Mouse (Mus musculus) macrophage (primary cell): Measurements from ENCODE around the gene Nek9. TPM values are rescaled to one million over a fixed set of nuclear protein-coding genes. Genes with fewer than 3 reads are reported as not detected.
A peak's percentile ranks its signal among the peaks of the same experiment; 100 is the strongest.
"Not testable (repeated sequence)": the region's sequence is repeated elsewhere in the genome, so short reads cannot be mapped to it uniquely, and the experiment has no call there.

Experiments used
- H3K27ac ChIP-seq: fragments of 350-480 bp; formaldehyde crosslinking; 2 replicates; pipeline ENCODE4 v1.9.0; 2021
- H3K36me3 ChIP-seq: fragments of 350-480 bp; formaldehyde crosslinking; 2 replicates; pipeline ENCODE4 v1.9.0; 2021; ENCODE audit errors: inconsistent target
- H3K4me3 ChIP-seq: fragments of 350-480 bp; formaldehyde crosslinking; 2 replicates; pipeline ENCODE4 v1.9.0; 2021; ENCODE audit errors: inconsistent target
- H3K79me2 ChIP-seq: fragments of 350-480 bp; formaldehyde crosslinking; 2 replicates; pipeline ENCODE4 v1.9.0; 2021; ENCODE audit errors: inconsistent target
- WGBS: methylation state at CpG from one replicate; pipeline ENCODE4 v1.1.7; 2026; ENCODE audit warnings: inconsistent platforms; ENCODE audit not compliant: missing documents; 5-methylcytosine and 5-hydroxymethylcytosine counted together
- polyA plus RNA-seq: library from polyadenylated mRNA; stranded (reverse); fragments of 250-400 nt; gene quantifications from 3 replicates; pipeline ENCODE4 v1.2.4, GENCODE M21; 2018; ENCODE audit warnings: inconsistent platforms

Nek9 gene
- polyA plus RNA-seq, 1 experiment from 2014 or later = 40.7 TPM

DNA sequence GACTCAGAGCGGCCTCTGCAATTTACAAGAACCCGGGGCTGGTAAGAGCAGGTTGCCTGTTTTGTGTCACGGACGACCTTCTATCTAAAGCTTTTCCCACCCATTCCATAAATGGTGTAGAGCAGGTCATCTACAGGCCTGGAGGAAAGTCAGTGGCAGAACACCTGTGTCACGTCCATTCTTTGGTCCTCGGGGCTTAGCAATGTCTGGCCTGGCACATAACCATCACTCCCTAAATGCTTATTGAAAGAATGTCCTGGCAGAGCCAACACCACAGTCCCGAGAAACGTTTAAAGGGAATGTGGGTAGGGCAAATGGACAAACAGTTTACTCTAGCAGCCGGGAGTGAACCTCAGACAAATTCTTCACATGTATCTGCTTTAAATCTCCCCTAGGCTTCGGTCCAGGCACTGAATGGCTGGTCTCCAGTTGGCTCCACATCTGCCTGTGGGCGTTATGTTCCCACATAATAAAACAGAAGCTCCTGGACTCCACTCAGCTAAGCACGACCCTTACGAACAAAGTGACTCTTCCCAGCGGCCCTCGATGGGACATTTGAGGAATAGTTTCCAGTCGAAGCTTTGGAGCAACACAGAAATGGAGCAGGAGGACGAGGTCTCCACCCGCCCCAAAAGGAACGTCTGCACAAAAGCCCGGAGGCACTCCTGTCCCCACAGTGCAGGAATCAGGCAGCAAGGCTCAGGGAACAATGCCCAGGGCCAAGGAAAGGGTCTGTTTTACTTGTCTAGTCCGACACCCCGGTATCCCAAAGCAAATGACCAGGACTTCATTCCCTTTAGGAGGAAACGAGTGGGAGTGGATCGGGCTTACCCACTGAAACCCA lies 49.8 kb downstream of the Nek9 start:
- no peak overlapping the region for H3K27ac ChIP-seq

DNA sequence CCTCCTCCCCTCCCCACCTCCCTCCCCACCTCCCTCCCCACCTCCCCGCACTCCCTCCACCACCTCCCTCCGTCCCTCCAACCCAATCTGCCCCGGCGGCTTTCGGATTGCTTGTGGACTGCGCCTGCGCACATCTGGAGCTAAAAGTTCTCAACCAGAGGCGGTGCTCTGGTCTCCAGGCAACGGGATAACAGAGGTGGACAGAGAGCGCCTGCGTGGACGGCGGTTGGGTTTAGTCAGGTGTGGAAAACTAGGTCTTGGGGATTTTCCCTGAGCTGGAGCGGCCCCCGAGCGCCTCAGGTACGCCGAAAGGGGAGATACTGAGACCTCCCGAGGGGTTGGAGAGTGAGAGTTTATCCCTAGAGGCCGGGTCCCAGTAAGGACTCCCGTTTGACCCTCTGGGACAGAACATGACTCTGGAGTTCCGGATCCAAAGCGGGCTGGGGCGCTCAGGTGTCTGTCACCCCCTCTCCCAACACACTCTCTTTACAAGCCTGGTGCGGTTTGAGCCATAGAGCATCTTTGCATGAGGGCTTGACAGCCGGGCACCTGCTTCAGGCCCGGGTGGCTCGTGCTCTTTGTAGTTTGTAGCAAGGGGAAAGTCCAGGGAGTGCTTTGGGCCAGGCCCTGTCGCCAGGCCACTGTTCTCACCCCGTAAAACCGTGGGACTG lies 50.5 kb downstream of the Nek9 start, which contains the start of gene Zc2hc1c:
Gene Zc2hc1c (plus strand): TSS at position 106 of the 671 bp plus-strand sequence.
- H3K4me3 ChIP-seq = peak within 1 kb of the TSS; percentile 54
- H3K79me2 ChIP-seq = no peaks in the 10 kb centered on the region
- no peaks in the 10 kb centered on the region for H3K36me3 ChIP-seq
- WGBS = 20% methylated on average over 25 of the region's 31 CpGs
- H3K27ac ChIP-seq = no peak within 1 kb of the TSS

More for the DNA sequence above, 49.8 kb downstream of the Nek9 start:
- H3K36me3 ChIP-seq = no peaks in the 10 kb centered on the region
- 82% methylated on average over 23 of the region's 24 CpGs for WGBS
- no peak overlapping the region for H3K4me3 ChIP-seq
- H3K79me2 ChIP-seq = no peaks in the 10 kb centered on the region

DNA sequence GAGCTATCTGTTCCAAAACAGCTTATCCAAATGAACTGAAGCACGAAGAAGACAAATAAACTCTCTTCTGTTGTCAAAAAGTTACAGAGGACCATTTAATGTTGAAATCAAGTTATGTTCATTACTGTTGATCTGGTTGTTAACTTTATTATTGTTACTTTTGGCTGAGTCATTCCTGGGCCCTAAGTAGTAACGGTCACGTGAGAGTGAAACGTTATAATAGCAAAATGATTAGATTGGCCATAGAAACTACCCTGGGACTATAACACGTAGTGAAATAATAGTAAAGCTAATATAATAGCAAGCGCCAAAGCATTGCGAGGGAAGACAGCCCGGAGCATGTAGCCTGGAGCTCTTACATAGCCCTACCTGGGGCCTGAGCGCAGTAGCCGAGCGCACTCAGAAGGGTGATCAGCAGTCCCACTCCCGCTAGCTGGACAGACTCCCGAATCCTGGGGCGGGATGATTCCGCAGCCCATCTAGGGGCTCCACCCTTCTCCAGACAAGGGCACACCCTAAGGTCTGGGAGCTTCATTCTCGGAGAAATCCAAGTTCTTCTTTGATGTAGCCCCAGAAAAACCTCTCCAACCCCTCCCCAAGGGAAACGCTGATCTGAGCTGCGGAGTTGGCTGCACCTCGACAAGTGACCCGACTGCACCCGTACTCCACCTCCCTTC lies 51.2 kb downstream of the Nek9 start, which contains the start of gene Acyp1:
Gene Acyp1 (minus strand): TSS at position 630 of the 677 bp plus-strand sequence.
- Histone ChIP-seq H3K36me3 (no peaks in the 10 kb centered on the region), H3K4me3 (peak within 1 kb of the TSS; percentile 54), H3K79me2 (no peaks in the 10 kb centered on the region), H3K27ac (no peak within 1 kb of the TSS)
- WGBS = 11% methylated on average over 17 of the region's 21 CpGs

DNA sequence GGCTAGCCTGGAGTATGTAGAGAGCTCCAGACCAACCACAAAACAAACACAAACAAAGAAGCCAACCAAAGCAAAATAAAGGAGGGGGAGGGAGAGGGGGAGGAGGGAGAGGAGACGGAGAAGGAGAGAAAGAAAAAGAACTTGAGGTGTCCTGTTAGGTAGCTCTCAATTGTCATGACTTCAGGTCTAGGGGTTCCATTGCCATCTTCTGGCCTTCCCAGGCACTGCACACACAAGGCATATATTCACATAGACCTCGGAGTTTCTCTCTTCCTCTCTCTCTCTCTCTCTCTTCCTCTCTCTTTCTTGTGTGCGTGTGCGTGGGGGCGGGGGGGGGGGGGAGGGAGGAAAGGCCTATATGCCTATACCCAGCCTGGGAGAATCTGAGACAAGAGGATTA lies 52.2 kb downstream of the Nek9 start:
- no peak overlapping the region for H3K27ac ChIP-seq
- no peaks in the 10 kb centered on the region for H3K36me3 ChIP-seq
- H3K4me3 ChIP-seq = no peak overlapping the region
- no peaks in the 10 kb centered on the region for H3K79me2 ChIP-seq
- WGBS = 42% methylated on average over 5 of the region's 5 CpGs

DNA sequence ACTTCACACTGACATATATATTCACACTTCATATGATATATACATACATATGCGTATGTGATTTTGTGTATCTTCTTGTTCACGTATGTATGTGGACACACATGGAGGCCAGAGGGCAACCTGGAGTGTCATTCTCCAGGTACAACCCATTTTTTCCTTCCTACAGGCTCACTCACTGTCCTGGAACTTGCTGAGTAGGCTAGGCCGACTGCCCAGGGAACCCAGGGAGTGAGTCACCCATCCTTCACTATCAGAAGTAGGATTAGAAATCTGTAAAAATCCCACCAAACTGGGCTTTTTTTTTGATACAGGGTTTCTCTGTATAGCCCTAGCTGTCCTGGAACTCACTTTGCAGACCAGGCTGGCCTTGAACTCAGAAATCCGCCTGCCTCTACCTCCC lies 54.2 kb downstream of the Nek9 start:
- Histone ChIP-seq H3K79me2 (no peaks in the 10 kb centered on the region), H3K27ac (no peak overlapping the region), H3K36me3 (no peaks in the 10 kb centered on the region), H3K4me3 (no peak overlapping the region)
- 90% methylated on average over 3 of the region's 4 CpGs for WGBS

DNA sequence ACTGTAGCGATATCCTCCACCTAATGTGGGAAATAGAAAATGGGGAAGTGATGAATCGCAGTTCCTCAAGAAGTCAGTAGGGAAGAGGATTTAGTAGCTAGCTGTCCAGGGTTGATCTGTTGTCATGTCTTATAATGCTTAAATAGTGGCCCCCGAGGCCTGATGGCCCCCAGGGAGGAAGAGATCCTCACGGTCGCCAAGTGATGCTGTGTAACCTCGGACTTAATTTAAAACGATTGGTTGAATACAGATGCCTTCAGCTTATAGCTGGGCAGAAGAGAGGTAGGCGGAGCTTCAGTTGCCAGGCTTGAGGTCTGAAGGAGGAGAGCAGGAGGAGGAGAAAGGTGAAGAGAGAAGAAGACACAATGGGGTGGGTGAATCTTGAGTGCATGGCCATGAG lies 54.8 kb downstream of the Nek9 start:
- H3K79me2 ChIP-seq = no peaks in the 10 kb centered on the region
- WGBS = 24% methylated on average over 6 of the region's 8 CpGs
- H3K4me3 ChIP-seq = no peak overlapping the region
- no peak overlapping the region for H3K27ac ChIP-seq
- no peaks in the 10 kb centered on the region for H3K36me3 ChIP-seq

DNA sequence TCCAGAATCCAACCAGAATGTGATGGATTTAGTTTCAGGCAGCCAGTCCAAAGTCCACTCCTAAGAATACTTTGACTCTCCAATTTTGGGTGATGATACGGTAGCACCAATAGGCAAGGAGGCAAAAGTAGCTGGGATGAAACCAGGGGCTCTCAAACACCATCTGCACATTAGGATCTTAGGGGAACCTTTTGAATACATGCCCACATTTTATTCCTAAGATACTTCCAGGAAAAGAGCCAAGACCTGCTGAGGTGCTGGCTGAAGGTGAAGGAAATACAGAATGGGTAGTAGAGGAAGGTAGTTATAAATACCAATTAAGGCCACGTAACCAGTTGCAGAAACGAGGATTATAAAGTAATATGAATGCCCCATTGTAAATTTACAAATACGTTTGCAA lies 57.4 kb downstream of the Nek9 start:
- not testable (repeated sequence) for H3K27ac ChIP-seq, H3K79me2 ChIP-seq, H3K4me3 ChIP-seq, H3K36me3 ChIP-seq
- 100% methylated on average over 1 of the region's 4 CpGs for WGBS

DNA sequence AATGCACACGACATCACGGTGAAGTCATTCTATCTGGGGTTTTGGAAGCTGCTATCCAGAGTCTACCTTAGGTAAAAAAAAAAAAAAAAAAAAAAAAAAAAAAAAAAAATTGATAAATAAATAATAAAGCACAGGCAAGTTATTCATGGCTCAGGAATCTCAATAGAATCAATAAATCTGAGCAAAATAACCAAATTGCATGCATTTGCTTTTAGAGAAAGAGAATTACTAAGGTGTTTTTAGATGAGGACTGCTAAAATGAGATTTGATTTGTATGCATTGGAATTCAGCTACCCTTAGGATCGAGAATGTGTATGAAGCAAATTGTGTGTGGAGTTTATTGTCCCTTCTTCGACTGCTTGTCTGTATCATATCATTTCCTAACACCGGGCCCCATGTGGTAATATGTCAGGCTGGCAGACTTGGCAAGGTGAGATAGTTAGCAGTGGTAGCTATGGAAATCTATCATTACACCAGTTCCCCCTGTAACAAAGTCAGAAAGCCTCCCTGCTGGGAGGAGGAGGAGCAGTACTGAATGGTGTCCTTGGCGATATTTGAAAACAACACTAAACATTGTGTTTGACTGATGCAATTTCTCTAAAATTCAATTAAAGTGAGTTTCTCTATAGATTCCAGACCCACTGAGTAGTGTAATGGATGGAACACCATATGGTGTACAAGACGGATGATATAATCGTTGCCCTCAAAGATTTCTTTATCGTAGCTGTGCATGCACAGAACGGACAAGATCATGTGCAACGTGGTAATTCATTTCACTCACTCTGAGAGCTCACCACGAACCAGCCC lies 58.1 kb downstream of the Nek9 start:
- 82% methylated on average over 7 of the region's 12 CpGs for whole genome bisulfite sequencing
- H3K4me3 ChIP-seq = peak overlapping the region; percentile 96; the same call in 1 of the 2 replicates
- no peaks in the 10 kb centered on the region for H3K79me2 ChIP-seq
- H3K27ac ChIP-seq = no peak overlapping the region
- H3K36me3 ChIP-seq = no peaks in the 10 kb centered on the region

DNA sequence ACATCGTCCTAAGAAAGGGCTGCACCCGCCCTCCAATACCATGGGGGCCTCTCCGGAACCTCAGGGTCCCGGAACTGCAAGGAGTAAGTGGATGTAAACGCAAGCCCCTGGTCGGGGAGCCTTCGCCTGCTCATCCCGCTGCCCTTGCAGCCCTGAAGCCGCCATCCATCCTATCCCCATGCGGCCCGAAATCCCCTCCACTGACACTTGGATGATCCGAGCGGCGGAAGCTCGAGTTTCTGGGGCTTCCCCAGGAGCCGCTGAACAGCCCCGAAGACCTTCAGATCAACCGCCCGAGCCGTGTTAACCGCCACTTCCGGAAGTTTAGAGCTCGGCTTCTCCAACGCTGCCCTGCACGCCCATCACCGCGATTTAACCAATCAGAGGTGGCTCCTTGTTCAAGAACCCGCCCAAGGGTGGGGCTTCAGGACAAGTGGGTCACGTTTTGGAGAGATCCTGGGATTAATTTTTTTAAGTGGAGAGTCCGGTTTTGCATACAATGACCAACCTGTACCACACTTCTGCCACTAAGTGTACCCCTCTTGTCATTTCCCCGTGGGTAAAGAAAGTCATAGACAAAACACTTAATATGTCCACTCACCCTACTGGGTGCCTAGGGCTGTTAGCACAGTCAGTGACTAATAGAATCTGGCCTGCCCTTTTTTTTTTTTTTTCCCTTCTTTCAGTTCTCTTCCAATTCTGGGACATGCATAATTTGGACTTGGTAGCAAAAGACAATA lies 58.9 kb downstream of the Nek9 start:
- no peaks in the 10 kb centered on the region for H3K36me3 ChIP-seq
- H3K4me3 ChIP-seq = peak overlapping the region; percentile 96
- WGBS = under 1% methylated on average over 31 of the region's 31 CpGs
- no peaks in the 10 kb centered on the region for H3K79me2 ChIP-seq
- H3K27ac ChIP-seq = peak overlapping the region; percentile 64

DNA sequence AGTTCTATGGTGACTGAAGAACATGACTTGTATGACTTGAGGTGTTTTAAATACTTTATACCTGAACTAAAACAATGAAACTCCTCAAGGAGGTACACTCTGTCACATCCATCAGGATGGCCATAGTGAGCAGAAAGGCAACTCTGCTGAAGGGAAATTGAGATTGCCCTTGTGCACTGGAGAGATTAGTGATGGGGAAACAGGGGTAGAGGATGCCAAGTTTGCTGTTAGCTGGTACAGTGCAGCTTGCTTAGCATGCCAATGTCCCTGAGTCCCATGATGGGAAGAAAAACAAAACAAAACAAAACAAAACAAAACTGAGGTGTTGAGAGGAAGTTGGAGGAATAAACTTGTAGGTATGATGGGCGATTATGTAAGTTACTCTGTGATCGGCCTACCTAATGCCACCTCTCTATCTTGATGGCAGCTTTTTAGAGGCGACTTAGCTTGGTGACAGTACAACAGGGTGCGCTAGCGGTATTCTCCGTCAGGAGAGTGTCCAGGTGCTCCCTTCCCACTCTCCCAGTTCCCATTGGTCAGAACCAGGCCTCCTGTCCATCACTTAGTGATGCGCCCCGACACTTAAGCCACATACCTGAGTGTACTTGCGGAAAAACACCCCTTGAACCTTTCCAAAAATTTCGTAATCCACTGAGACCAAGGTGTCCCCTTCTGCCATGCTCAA lies 59.6 kb downstream of the Nek9 start:
- no peaks in the 10 kb centered on the region for H3K79me2 ChIP-seq
- H3K27ac ChIP-seq = peak overlapping the region; percentile 64
- H3K36me3 ChIP-seq = no peaks in the 10 kb centered on the region
- 2% methylated on average over 10 of the region's 10 CpGs for WGBS
- H3K4me3 ChIP-seq = peak overlapping the region; percentile 96

DNA sequence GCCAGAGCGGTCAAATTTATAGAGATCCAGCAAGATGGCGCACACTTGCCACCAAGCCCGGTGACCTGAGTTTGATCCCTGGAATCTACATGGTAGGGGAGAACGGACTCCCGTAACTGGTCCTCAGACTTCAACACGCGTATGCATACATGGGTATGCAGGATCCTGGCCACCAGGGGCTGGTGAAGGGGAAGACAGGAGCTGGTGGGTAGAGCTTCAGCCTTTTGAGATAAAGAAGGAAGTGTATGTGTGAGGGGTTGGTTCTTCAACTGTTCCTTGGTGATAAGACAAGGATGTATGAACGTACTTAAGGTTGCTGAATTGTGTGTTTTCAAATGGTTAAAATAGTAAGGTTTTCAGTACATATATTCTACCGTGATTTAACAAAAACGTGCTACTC lies 60.2 kb downstream of the Nek9 start:
- WGBS = 92% methylated on average over 9 of the region's 10 CpGs
- H3K36me3 ChIP-seq = no peaks in the 10 kb centered on the region
- H3K4me3 ChIP-seq = no peak overlapping the region
- no peaks in the 10 kb centered on the region for H3K79me2 ChIP-seq
- no peak overlapping the region for H3K27ac ChIP-seq

DNA sequence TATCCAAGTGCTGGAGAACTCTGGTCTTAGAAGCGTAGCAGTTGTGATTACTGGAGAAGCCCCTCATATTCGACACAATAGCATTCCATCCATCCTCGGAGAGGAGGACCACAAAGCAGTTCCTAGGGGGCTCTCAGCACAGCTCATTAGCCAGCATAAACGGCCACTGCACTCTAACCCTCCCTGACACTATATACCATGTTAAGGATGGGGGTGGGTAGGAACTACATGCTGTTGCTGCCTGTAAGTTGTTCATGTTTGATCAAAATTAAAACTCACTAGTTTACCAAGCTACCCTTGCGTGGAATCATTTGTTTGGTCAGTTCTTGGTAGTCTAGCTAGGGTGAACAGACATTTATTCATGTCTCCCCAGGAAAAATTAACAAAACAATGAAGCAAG lies 62.9 kb downstream of the Nek9 start:
- WGBS = 92% methylated on average over 5 of the region's 5 CpGs

DNA sequence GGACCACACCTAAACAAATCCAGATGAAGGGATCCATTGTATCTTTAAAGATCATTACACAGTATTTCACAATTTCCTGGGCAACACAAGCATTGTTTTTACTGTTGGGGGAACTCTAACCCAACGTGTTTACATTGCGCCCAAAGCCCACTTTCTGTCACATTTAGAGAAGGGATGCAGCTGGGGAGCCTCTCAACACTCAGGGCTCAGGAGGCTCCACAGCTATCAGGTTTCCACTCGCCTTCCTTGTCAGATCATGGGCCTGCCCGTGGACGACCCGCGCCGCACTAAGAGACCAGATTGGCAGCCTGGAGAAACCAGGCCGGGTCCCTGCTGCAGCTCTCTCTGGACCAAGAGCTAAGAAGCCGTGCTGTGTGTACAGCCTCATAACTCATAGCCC lies 65.7 kb downstream of the Nek9 start:
- Histone ChIP-seq H3K79me2 (no peaks in the 10 kb centered on the region), H3K27ac (no peak overlapping the region), H3K36me3 (no peaks in the 10 kb centered on the region), H3K4me3 (no peak overlapping the region)
- WGBS = 92% methylated on average over 10 of the region's 10 CpGs

More for the DNA sequence above, 62.9 kb downstream of the Nek9 start:
- no peaks in the 10 kb centered on the region for H3K36me3 ChIP-seq
- H3K79me2 ChIP-seq = no peaks in the 10 kb centered on the region
- no peak overlapping the region for H3K27ac ChIP-seq
- H3K4me3 ChIP-seq = no peak overlapping the region
